Mouse (Mus musculus): ENCODE results near the gene Prss50. TPM values are rescaled to one million over a fixed set of nuclear protein-coding genes. Genes with fewer than 3 reads are reported as not detected.

Gene Prss50
- total and polyA plus RNA-seq, 2 experiments from 2014 or later = 0.24 to 0.54 TPM

GRCm38 (mm10) chr9:110873681-110874659, 16.2 kb downstream of the Prss50 start:
- Histone ChIP-seq H3K4me3 (ENCODE audit: low read depth, low read length) (peak overlapping the region; percentile 26), H3K4me2 (ENCODE audit: low read depth) (peak overlapping the region; percentile 55), H3K27me3 (ENCODE audit: insufficient read depth, low read length) (no peaks in the 10 kb centered on the region), H3K4me1 (ENCODE audit: insufficient read depth) (peaks cover 10% of the 10 kb centered on the region; the same call in 1 of the 2 replicates), H3K9me3 (ENCODE audit: low read length) (no peaks in the 10 kb centered on the region), H3K27ac (ENCODE audit: low read depth, low read length) (no peak overlapping the region), H3K36me3 (ENCODE audit: insufficient read depth) (no peaks in the 10 kb centered on the region), H3K9ac (peak overlapping the region; percentile 39; the same call in 1 of the 2 replicates)
- peak; percentile 77 for DNase-seq
- 6% methylated on average over 40 of the region's 40 CpGs for WGBS
- peak; percentile 42 for TF ChIP-seq CTCF (IDR thresholded peaks at IDR 0.05; ENCODE audit: low read depth)
- peak; percentile 80 for ATAC-seq

GRCm38 (mm10) chr9:110874660-110875191, 17.0 kb downstream of the Prss50 start:
- H3K9me3 ChIP-seq (ENCODE audit: low read length) = no peaks in the 10 kb centered on the region
- no peak overlapping the region for H3K4me2 ChIP-seq (ENCODE audit: low read depth)
- H3K4me1 ChIP-seq (ENCODE audit: insufficient read depth) = peaks cover 10% of the 10 kb centered on the region; the same call in 1 of the 2 replicates
- DNase-seq = no peak
- WGBS = 15% methylated on average over 3 of the region's 3 CpGs
- no peak overlapping the region for H3K9ac ChIP-seq
- no peaks in the 10 kb centered on the region for H3K36me3 ChIP-seq (ENCODE audit: insufficient read depth)
- no peak overlapping the region for H3K4me3 ChIP-seq (ENCODE audit: low read depth, low read length)
- H3K27me3 ChIP-seq (ENCODE audit: insufficient read depth, low read length) = no peaks in the 10 kb centered on the region; the same call in 1 of the 2 replicates
- TF ChIP-seq CTCF (IDR thresholded peaks at IDR 0.05; ENCODE audit: low read depth) = no peak
- no peak overlapping the region for H3K27ac ChIP-seq (ENCODE audit: low read depth, low read length)
- peak; percentile 36 for ATAC-seq

- DNase-seq (no peak), ATAC-seq (no peak)
- no peak overlapping the region for H3K27ac ChIP-seq (ENCODE audit: low read depth, low read length)
- no peak overlapping the region for H3K4me2 ChIP-seq (ENCODE audit: low read depth)
- no peaks in the 10 kb centered on the region for H3K36me3 ChIP-seq (ENCODE audit: insufficient read depth)
- H3K9me3 ChIP-seq (ENCODE audit: low read length) = no peaks in the 10 kb centered on the region
- H3K4me1 ChIP-seq (ENCODE audit: insufficient read depth) = peaks cover 10% of the 10 kb centered on the region; the same call in 1 of the 2 replicates
- no peak overlapping the region for H3K9ac ChIP-seq
- TF ChIP-seq CTCF (IDR thresholded peaks at IDR 0.05; ENCODE audit: low read depth) = no peak
- 24% methylated on average over 4 of the region's 6 CpGs for WGBS
- H3K27me3 ChIP-seq (ENCODE audit: insufficient read depth, low read length) = no peaks in the 10 kb centered on the region; the same call in 1 of the 2 replicates
- H3K4me3 ChIP-seq (ENCODE audit: low read depth, low read length) = no peak overlapping the region
Observed at GRCm38 (mm10) chr9:110875288-110875695, 17.5 kb downstream of the Prss50 start.

- H3K27me3 ChIP-seq (ENCODE audit: insufficient read depth, low read length) = peaks cover 9% of the 10 kb centered on the region
- H3K9me3 ChIP-seq (ENCODE audit: low read length) = no peaks in the 10 kb centered on the region
- H3K4me2 ChIP-seq (ENCODE audit: low read depth) = no peak overlapping the region
- H3K9ac ChIP-seq = no peak overlapping the region
- DNase-seq (no peak), ATAC-seq (no peak)
- H3K4me3 ChIP-seq (ENCODE audit: low read depth, low read length) = no peak overlapping the region
- no peak overlapping the region for H3K27ac ChIP-seq (ENCODE audit: low read depth, low read length)
- peaks cover 10% of the 10 kb centered on the region; the same call in 1 of the 2 replicates for H3K4me1 ChIP-seq (ENCODE audit: insufficient read depth)
- H3K36me3 ChIP-seq (ENCODE audit: insufficient read depth) = no peaks in the 10 kb centered on the region
- no peak for TF ChIP-seq CTCF (IDR thresholded peaks at IDR 0.05; ENCODE audit: low read depth)
- WGBS = 92% methylated on average over 1 of the region's 1 CpGs
Observed at GRCm38 (mm10) chr9:110877353-110877752, 19.6 kb downstream of the Prss50 start.

- H3K4me3 ChIP-seq (ENCODE audit: low read depth, low read length) = no peak overlapping the region
- ATAC-seq (no peak), DNase-seq (peak; percentile 15)
- no peak overlapping the region for H3K4me2 ChIP-seq (ENCODE audit: low read depth)
- H3K9me3 ChIP-seq (ENCODE audit: low read length) = no peaks in the 10 kb centered on the region
- H3K27ac ChIP-seq (ENCODE audit: low read depth, low read length) = no peak overlapping the region
- H3K27me3 ChIP-seq (ENCODE audit: insufficient read depth, low read length) = peaks cover 9% of the 10 kb centered on the region
- no peaks in the 10 kb centered on the region for H3K36me3 ChIP-seq (ENCODE audit: insufficient read depth)
- H3K4me1 ChIP-seq (ENCODE audit: insufficient read depth) = peaks cover 10% of the 10 kb centered on the region; the same call in 1 of the 2 replicates
- WGBS = 82% methylated on average over 5 of the region's 5 CpGs
- TF ChIP-seq CTCF (IDR thresholded peaks at IDR 0.05; ENCODE audit: low read depth) = no peak
- no peak overlapping the region for H3K9ac ChIP-seq
Observed at GRCm38 (mm10) chr9:110877888-110878287, 20.1 kb downstream of the Prss50 start.

- Histone ChIP-seq H3K4me3 (ENCODE audit: low read depth, low read length) (peak within 1 kb of the TSS; percentile 50), H3K9me3 (ENCODE audit: low read length) (no peaks in the 10 kb centered on the region), H3K4me2 (ENCODE audit: low read depth) (peak within 1 kb of the TSS; percentile 94), H3K4me1 (ENCODE audit: insufficient read depth) (peaks cover 6% of the 10 kb centered on the region; the same call in 1 of the 2 replicates), H3K9ac (peak within 1 kb of the TSS; percentile 47), H3K27me3 (ENCODE audit: insufficient read depth, low read length) (peaks cover 9% of the 10 kb centered on the region), H3K36me3 (ENCODE audit: insufficient read depth) (no peaks in the 10 kb centered on the region), H3K27ac (ENCODE audit: low read depth, low read length) (no peak within 1 kb of the TSS)
- 6% methylated on average over 12 of the region's 12 CpGs for WGBS
- peak; percentile 30 for ATAC-seq
- peak; percentile 31 for DNase-seq
- TF ChIP-seq CTCF (IDR thresholded peaks at IDR 0.05; ENCODE audit: low read depth) = no peak
Observed at GRCm38 (mm10) chr9:110879191-110879920, 21.6 kb downstream of the Prss50 start, which contains the start of gene Als2cl. Als2cl (plus strand) TSS chr9:110879870.

Data from forebrain, postnatal 0 days (tissue).